Mouse (Mus musculus): Measurements from ENCODE around the gene Gm36079. TPM values are rescaled to one million over a fixed set of nuclear protein-coding genes. Genes with fewer than 3 reads are reported as not detected.

The Gm36079 gene
- polyA plus RNA-seq (2012) = 0.54 TPM in 1 of 2 replicates, not detected in the other

GRCm38 (mm10) chr13:120026911-120027310 lies at the start of gene Gm36079:
Gene Gm36079 (minus strand): TSS chr13:120027011.

GRCm38 (mm10) chr13:120052085-120052484 lies 25.3 kb upstream of the Gm36079 start, which contains the start of gene Gm21188:
Gene Gm21188 (minus strand): TSS chr13:120052194.

Other genes with a start within 250 kb of the Gm36079 start
- 38.2 and 43.5 TPM in 2 replicates for gene Zfp131, start 236.1 kb downstream of the Gm36079 start, polyA plus RNA-seq (2012)
- not detected in 2 replicates for gene AF067063, start 196.8 kb downstream of the Gm36079 start, polyA plus RNA-seq (2012)
- not detected in 2 replicates for gene D13Ertd608e, start 191.0 kb downstream of the Gm36079 start, polyA plus RNA-seq (2012)
- not detected in 2 replicates for gene Tcstv1, start 132.2 kb downstream of the Gm36079 start, polyA plus RNA-seq (2012)
- gene Gm21761, start 97.7 kb downstream of the Gm36079 start, polyA plus RNA-seq (2012) = not detected in 2 replicates
- gene B020031M17Rik, start 76.2 kb downstream of the Gm36079 start, polyA plus RNA-seq (2012) = not detected in 2 replicates
- gene Gm21188, start 25.2 kb upstream of the Gm36079 start, polyA plus RNA-seq (2012) = 1.1 and 2.4 TPM in 2 replicates
- gene Gm20767, start 113.2 kb upstream of the Gm36079 start, polyA plus RNA-seq (2012) = not detected in 2 replicates
- not detected in 2 replicates for gene Gm21818, start 145.4 kb upstream of the Gm36079 start, polyA plus RNA-seq (2012)
- gene Gm21762, start 188.9 kb upstream of the Gm36079 start, polyA plus RNA-seq (2012) = not detected in 2 replicates
- not detected in 2 replicates for gene Gm21731, start 212.1 kb upstream of the Gm36079 start, polyA plus RNA-seq (2012)
- gene AF067061, start 236.1 kb upstream of the Gm36079 start, polyA plus RNA-seq (2012) = not detected in 2 replicates